Mouse (Mus musculus) Muller cell, postnatal 12 days (primary cell): ENCODE measurements around the gene Hist1h3d.
A peak's percentile ranks its signal among the peaks of the same experiment; 100 is the strongest.
"Not testable (repeated sequence)": the region's sequence is repeated elsewhere in the genome, so short reads cannot be mapped to it uniquely, and the experiment has no call there.

Source experiments
- DNase-seq: peaks from one replicate; pipeline ENCODE4 v3.0.0-alpha.2; 2015; ENCODE audit errors: inconsistent ontology term

The Hist1h3d gene

GRCm38 (mm10) chr13:23542225-23542980, 33.2 kb upstream of the Hist1h3d start:
- not testable (repeated sequence) for DNase-seq

- peak; percentile 94 for DNase-seq
Measured at GRCm38 (mm10) chr13:23542999-23543607, 32.5 kb upstream of the Hist1h3d start, which contains the start of gene Hist1h2bh. TSS of gene Hist1h2bh (minus strand) at chr13:23543392.

- peak; percentile 95 for DNase-seq
Measured at GRCm38 (mm10) chr13:23543965-23544786, 31.4 kb upstream of the Hist1h3d start, which contains the start of gene Hist1h3f. TSS of gene Hist1h3f (plus strand) at chr13:23544052.

GRCm38 (mm10) chr13:23544787-23545120, 30.8 kb upstream of the Hist1h3d start:
- not testable (repeated sequence) for DNase-seq

- no peak for DNase-seq
Measured at GRCm38 (mm10) chr13:23546694-23547093, 28.9 kb upstream of the Hist1h3d start.

GRCm38 (mm10) chr13:23550761-23551145, 24.8 kb upstream of the Hist1h3d start:
- no peak for DNase-seq

- DNase-seq: peak; percentile 89
Measured at GRCm38 (mm10) chr13:23551146-23551834, 24.3 kb upstream of the Hist1h3d start, which contains the start of gene Hist1h4f. TSS of gene Hist1h4f (minus strand) at chr13:23551648.

GRCm38 (mm10) chr13:23551931-23552914, 23.3 kb upstream of the Hist1h3d start:
- no peak for DNase-seq

GRCm38 (mm10) chr13:23552962-23553361, 22.6 kb upstream of the Hist1h3d start, which contains the start of gene Hist1h1d:
TSS of gene Hist1h1d (plus strand) at chr13:23553262.
- no peak for DNase-seq

GRCm38 (mm10) chr13:23554393-23554792, 21.2 kb upstream of the Hist1h3d start:
- no peak for DNase-seq

GRCm38 (mm10) chr13:23554925-23555838, 20.4 kb upstream of the Hist1h3d start:
- DNase-seq: peak; percentile 78

- DNase-seq: peak; percentile 86
Measured at GRCm38 (mm10) chr13:23555839-23556416, 19.6 kb upstream of the Hist1h3d start.

GRCm38 (mm10) chr13:23556906-23557305, 18.7 kb upstream of the Hist1h3d start:
- no peak for DNase-seq

- not testable (repeated sequence) for DNase-seq
Measured at GRCm38 (mm10) chr13:23560699-23561098, 14.9 kb upstream of the Hist1h3d start.

GRCm38 (mm10) chr13:23561531-23561882, 14.1 kb upstream of the Hist1h3d start:
- DNase-seq: not testable (repeated sequence)

- DNase-seq: peak; percentile 95
Measured at GRCm38 (mm10) chr13:23561883-23562659, 13.5 kb upstream of the Hist1h3d start, which contains the start of gene Hist1h3e. TSS of gene Hist1h3e (minus strand) at chr13:23562369.

GRCm38 (mm10) chr13:23562699-23563462, 12.7 kb upstream of the Hist1h3d start:
- DNase-seq: peak; percentile 85
